Mouse (Mus musculus) urinary bladder, postnatal 14 days (tissue): ENCODE measurements around the gene Pdhb.

ENCODE experiments used
- DNase-seq: peaks from one replicate; pipeline ENCODE4 v3.0.0; 2021; ENCODE audit warnings: low spot score

Pdhb gene

GRCm38 (mm10) chr14:8172507-8173410 lies at the start of gene Pdhb:
Pdhb (minus strand) TSS chr14:8173025.
- DNase-seq = peak; percentile 99

- no peak for DNase-seq
These were observed 49.7 kb upstream of the Pdhb start for GRCm38 (mm10) chr14:8222561-8222960.

- DNase-seq = no peak
These were observed 48.1 kb upstream of the Pdhb start for GRCm38 (mm10) chr14:8220912-8221311.

- no peak for DNase-seq
These were observed 47.5 kb upstream of the Pdhb start for GRCm38 (mm10) chr14:8220306-8220705.

GRCm38 (mm10) chr14:8219876-8220275 lies 47.1 kb upstream of the Pdhb start:
- no peak for DNase-seq

- no peak for DNase-seq
These were observed 46.0 kb upstream of the Pdhb start for GRCm38 (mm10) chr14:8218730-8219380.

- DNase-seq = no peak
These were observed 45.4 kb upstream of the Pdhb start for GRCm38 (mm10) chr14:8218238-8218637.

GRCm38 (mm10) chr14:8216100-8216499 lies 43.3 kb upstream of the Pdhb start:
- no peak for DNase-seq

GRCm38 (mm10) chr14:8215208-8215778 lies 42.5 kb upstream of the Pdhb start:
- no peak for DNase-seq

GRCm38 (mm10) chr14:8214299-8215207 lies 41.7 kb upstream of the Pdhb start:
- DNase-seq = peak; percentile 80

GRCm38 (mm10) chr14:8213803-8214224 lies 41.0 kb upstream of the Pdhb start, which contains the start of gene Kctd6:
Kctd6 (plus strand) TSS chr14:8214140.
- DNase-seq = peak; percentile 100

- DNase-seq = no peak
These were observed 40.2 kb upstream of the Pdhb start for GRCm38 (mm10) chr14:8212996-8213395.

GRCm38 (mm10) chr14:8209896-8210295 lies 37.1 kb upstream of the Pdhb start:
- no peak for DNase-seq

GRCm38 (mm10) chr14:8208876-8209275 lies 36.1 kb upstream of the Pdhb start:
- DNase-seq = no peak

- DNase-seq = no peak
These were observed 34.7 kb upstream of the Pdhb start for GRCm38 (mm10) chr14:8207543-8207942.

- no peak for DNase-seq
These were observed 34.3 kb upstream of the Pdhb start for GRCm38 (mm10) chr14:8207105-8207504.

- DNase-seq = no peak
These were observed 33.5 kb upstream of the Pdhb start for GRCm38 (mm10) chr14:8206179-8206910.

- no peak for DNase-seq
These were observed 28.9 kb upstream of the Pdhb start for GRCm38 (mm10) chr14:8201715-8202114.

- DNase-seq = no peak
These were observed 27.9 kb upstream of the Pdhb start for GRCm38 (mm10) chr14:8200769-8201168.

- no peak for DNase-seq
These were observed 19.9 kb upstream of the Pdhb start for GRCm38 (mm10) chr14:8192727-8193126.

- DNase-seq = no peak
These were observed 18.6 kb upstream of the Pdhb start for GRCm38 (mm10) chr14:8191331-8191965.
